Mouse (Mus musculus) brain, embryonic 14.5 days (tissue): ENCODE measurements at regions not wholly inside any gene's neighbourhood (a gene's known extent, or its start where the extent isn't known, plus 50 kb on each side); places are given as distances from the start of the nearest gene placed in this dataset.

Source experiments
- CTCF ChIP-seq: fragments of 200-500 bp; IDR thresholded peaks from 2 replicates; pipeline ENCODE4 v1.5.1; 2012; ENCODE audit warnings: inconsistent platforms, mild to moderate bottlenecking, moderate library complexity, borderline replicate concordance; ENCODE audit not compliant: insufficient read depth, insufficient read length; ENCODE audit errors: extremely low read depth
- POLR2A ChIP-seq: fragments of 200-500 bp; IDR thresholded peaks from 2 replicates; pipeline ENCODE4 v1.6.1; 2012; ENCODE audit warnings: mild to moderate bottlenecking, inconsistent platforms, borderline replicate concordance; ENCODE audit not compliant: poor library complexity, insufficient read depth, insufficient read length, severe bottlenecking; ENCODE audit errors: extremely low read depth

- TF ChIP-seq CTCF (no peak), POLR2A (no peak)
Measured at GRCm38 (mm10) chr16:97252997-97253635, 82.6 kb upstream of the Dscam start.
